Mouse (Mus musculus) MEL (cell line): ENCODE results near the gene Sox30. TPM values are rescaled to one million over a fixed set of nuclear protein-coding genes. Genes with fewer than 3 reads are reported as not detected.

Experiments
- DNase-seq: peaks from one replicate; pipeline ENCODE4 v3.0.0; 2011; ENCODE audit warnings: low read depth, low spot score
- H3K27ac ChIP-seq: 2 replicates; pipeline ENCODE4 v1.5.1; 2012; ENCODE audit warnings: low read depth, mild to moderate bottlenecking, control low read depth, low read length, moderate library complexity; ENCODE audit not compliant: control insufficient read depth
- H3K27me3 ChIP-seq, 2 experiments: fragments of 150-350 bp in 1 of 2; sonication (generic) in 1 of 2; 2 replicates each; pipeline ENCODE4 v1.6.1; 2012; ENCODE audit warnings: low read length in 2 of 2, mild to moderate bottlenecking in 2 of 2, improper control_type of control experiment in 1 of 2, moderate library complexity in 1 of 2; ENCODE audit not compliant: insufficient read depth in 2 of 2, control insufficient read depth in 1 of 2
- H3K36me3 ChIP-seq, 2 experiments: 2 replicates each; pipeline ENCODE4 v1.6.1; 2012 to 2014; ENCODE audit warnings: low read length in 2 of 2, improper control_type of control experiment in 1 of 2, inconsistent platforms in 1 of 2, mild to moderate bottlenecking in 1 of 2; ENCODE audit not compliant: insufficient read depth in 2 of 2, control insufficient read depth in 1 of 2
- H3K4me1 ChIP-seq, 2 experiments: fragments of 150-350 bp in 1 of 2; sonication (generic) in 1 of 2; 2 replicates each; pipeline ENCODE4 v1.6.1; 2012; ENCODE audit warnings: low read length in 2 of 2, improper control_type of control experiment in 1 of 2, mild to moderate bottlenecking in 1 of 2; ENCODE audit not compliant: insufficient read depth in 2 of 2, control insufficient read depth in 1 of 2
- H3K4me3 ChIP-seq, 2 experiments: fragments of 150-350 bp in 1 of 2; sonication (generic) in 1 of 2; 2 replicates each; pipeline ENCODE4 v1.5.1; 2012; ENCODE audit warnings: low read depth in 2 of 2, low read length in 2 of 2, mild to moderate bottlenecking in 2 of 2, moderate library complexity in 2 of 2, control low read depth in 1 of 2, improper control_type of control experiment in 1 of 2; ENCODE audit not compliant: control insufficient read depth in 1 of 2, insufficient read depth in 1 of 2
- H3K79me2 ChIP-seq: 2 replicates; pipeline ENCODE4 v1.6.1; 2012; ENCODE audit warnings: mild to moderate bottlenecking, low read length, moderate library complexity; ENCODE audit not compliant: control insufficient read depth, poor library complexity, insufficient read depth
- H3K9ac ChIP-seq: 2 replicates; pipeline ENCODE4 v1.6.1; 2012; ENCODE audit warnings: low read depth, mild to moderate bottlenecking, control low read depth, low read length, moderate library complexity; ENCODE audit not compliant: control insufficient read depth, poor library complexity, severe bottlenecking
- H3K9me3 ChIP-seq: fragments of 150-350 bp; sonication (generic); replicated peaks from 2 replicates; pipeline ENCODE4 v1.6.1; 2012; ENCODE audit warnings: mild to moderate bottlenecking, low read length, improper control_type of control experiment, moderate library complexity; ENCODE audit not compliant: insufficient read depth
- BHLHE40 ChIP-seq: IDR thresholded peaks from 2 replicates; pipeline ENCODE4 v1.6.1; 2012; ENCODE audit warnings: low read depth, mild to moderate bottlenecking, inconsistent platforms, low read length, improper control_type of control experiment, borderline replicate concordance
- CHD1 ChIP-seq: IDR thresholded peaks from 2 replicates; pipeline ENCODE4 v1.6.1; 2012; ENCODE audit warnings: low read depth, mild to moderate bottlenecking, inconsistent platforms, low read length, improper control_type of control experiment
- CTCF ChIP-seq, 3 experiments: IDR thresholded peaks in 2 of 3; conservative IDR thresholded peaks in 1 of 3; 2 replicates each; pipeline ENCODE4 v1.5.1; 2011 to 2012; ENCODE audit warnings: low read length in 3 of 3, low read depth in 2 of 3, mild to moderate bottlenecking in 2 of 3, improper control_type of control experiment in 1 of 3, inconsistent platforms in 1 of 3, mixed read lengths in 1 of 3, moderate library complexity in 1 of 3; ENCODE audit not compliant: control insufficient read depth in 1 of 3, insufficient read depth in 1 of 3, poor library complexity in 1 of 3, severe bottlenecking in 1 of 3
- ELF1 ChIP-seq: IDR thresholded peaks from 2 replicates; pipeline ENCODE4 v1.6.1; 2014; ENCODE audit warnings: low read depth, mild to moderate bottlenecking, inconsistent platforms, low read length, improper control_type of control experiment, moderate library complexity
- GABPA ChIP-seq: IDR thresholded peaks from 2 replicates; pipeline ENCODE4 v1.6.1; 2012; ENCODE audit warnings: low read depth, mild to moderate bottlenecking, inconsistent platforms, low read length, improper control_type of control experiment, moderate library complexity
- GATA1 ChIP-seq: IDR thresholded peaks from 2 replicates; pipeline ENCODE4 v1.6.1; 2011; ENCODE audit warnings: low read depth, low read length, improper control_type of control experiment
- HCFC1 ChIP-seq: IDR thresholded peaks from 2 replicates; pipeline ENCODE4 v1.6.1; 2012; ENCODE audit warnings: low read depth, mild to moderate bottlenecking, inconsistent platforms, low read length, improper control_type of control experiment, moderate library complexity
- JUND ChIP-seq: IDR thresholded peaks from 2 replicates; pipeline ENCODE4 v1.6.1; 2011; ENCODE audit warnings: low read depth, mild to moderate bottlenecking, improper control_type of control experiment, low read length
- KAT2A ChIP-seq: conservative IDR thresholded peaks from 2 replicates; pipeline ENCODE4 v1.6.1; 2012; ENCODE audit warnings: low read depth, low read length, improper control_type of control experiment, inconsistent platforms
- MEF2A ChIP-seq: IDR thresholded peaks from 2 replicates; pipeline ENCODE4 v1.6.1; 2014; ENCODE audit warnings: low read depth, mild to moderate bottlenecking, inconsistent platforms, low read length, improper control_type of control experiment; ENCODE audit not compliant: poor library complexity, insufficient replicate concordance, severe bottlenecking; ENCODE audit errors: extremely low read depth
- MXI1 ChIP-seq: IDR thresholded peaks from 2 replicates; pipeline ENCODE4 v1.6.1; 2011; ENCODE audit warnings: mild to moderate bottlenecking, low read depth, low read length, improper control_type of control experiment
- MYC ChIP-seq: IDR thresholded peaks from 2 replicates; pipeline ENCODE4 v1.6.1; 2011; ENCODE audit warnings: low read depth, mild to moderate bottlenecking, low read length, improper control_type of control experiment, moderate library complexity
- NELFE ChIP-seq: IDR thresholded peaks from 2 replicates; pipeline ENCODE4 v1.6.1; 2011; ENCODE audit warnings: low read depth, low read length, improper control_type of control experiment
- POLR2AphosphoS2 ChIP-seq: IDR thresholded peaks from 2 replicates; pipeline ENCODE4 v1.6.1; 2011; ENCODE audit warnings: low read length, improper control_type of control experiment
- RAD21 ChIP-seq: IDR thresholded peaks from 2 replicates; pipeline ENCODE4 v1.6.1; 2011; ENCODE audit warnings: mild to moderate bottlenecking, low read depth, low read length, improper control_type of control experiment
- RCOR1 ChIP-seq: IDR thresholded peaks from 2 replicates; pipeline ENCODE4 v1.6.1; 2012; ENCODE audit warnings: low read depth, mild to moderate bottlenecking, inconsistent platforms, low read length, improper control_type of control experiment
- SMC3 ChIP-seq: IDR thresholded peaks from 2 replicates; pipeline ENCODE4 v1.6.1; 2011; ENCODE audit warnings: low read depth, low read length, improper control_type of control experiment
- TAL1 ChIP-seq: IDR thresholded peaks from 2 replicates; pipeline ENCODE4 v1.6.1; 2012; ENCODE audit warnings: mild to moderate bottlenecking, inconsistent platforms, low read length, moderate library complexity, mixed read lengths
- USF1 ChIP-seq: IDR thresholded peaks from 2 replicates; pipeline ENCODE4 v1.6.1; 2014; ENCODE audit warnings: low read depth, mild to moderate bottlenecking, inconsistent platforms, low read length, improper control_type of control experiment, moderate library complexity
- ZC3H11A ChIP-seq: IDR thresholded peaks from 2 replicates; pipeline ENCODE4 v1.6.1; 2012; ENCODE audit warnings: low read depth, mild to moderate bottlenecking, inconsistent platforms, low read length, improper control_type of control experiment
- ZKSCAN1 ChIP-seq: IDR thresholded peaks from 2 replicates; pipeline ENCODE4 v1.6.1; 2012; ENCODE audit warnings: low read depth, mild to moderate bottlenecking, inconsistent platforms, low read length, improper control_type of control experiment, moderate library complexity
- ZNF384 ChIP-seq: IDR thresholded peaks from 2 replicates; pipeline ENCODE4 v1.6.1; 2012; ENCODE audit warnings: low read depth, mild to moderate bottlenecking, inconsistent platforms, low read length, improper control_type of control experiment
- polyA plus RNA-seq, 2 experiments: library from polyadenylated mRNA; stranded (reverse) in 1 of 2; unstranded in 1 of 2; fragments of >175 nt in 1 of 2; fragments of >200 nt in 1 of 2; gene quantifications; 2 replicates each; pipeline versions ENCODE4 v1.2.1 to v1.2.4; 2012; ENCODE audit warnings: low replicate concordance in 2 of 2, low read depth in 1 of 2; ENCODE audit not compliant: insufficient read length in 2 of 2, insufficient read depth in 1 of 2, missing spikeins in 1 of 2
- total RNA-seq: library from RNA; depleted of rRNA; stranded (reverse); fragments of 300-350 nt; gene quantifications from 2 replicates; pipeline ENCODE4 v1.2.3, GENCODE M21; 2012

Sox30 gene
- total and polyA plus RNA-seq, 3 experiments, result not detected

DNA sequence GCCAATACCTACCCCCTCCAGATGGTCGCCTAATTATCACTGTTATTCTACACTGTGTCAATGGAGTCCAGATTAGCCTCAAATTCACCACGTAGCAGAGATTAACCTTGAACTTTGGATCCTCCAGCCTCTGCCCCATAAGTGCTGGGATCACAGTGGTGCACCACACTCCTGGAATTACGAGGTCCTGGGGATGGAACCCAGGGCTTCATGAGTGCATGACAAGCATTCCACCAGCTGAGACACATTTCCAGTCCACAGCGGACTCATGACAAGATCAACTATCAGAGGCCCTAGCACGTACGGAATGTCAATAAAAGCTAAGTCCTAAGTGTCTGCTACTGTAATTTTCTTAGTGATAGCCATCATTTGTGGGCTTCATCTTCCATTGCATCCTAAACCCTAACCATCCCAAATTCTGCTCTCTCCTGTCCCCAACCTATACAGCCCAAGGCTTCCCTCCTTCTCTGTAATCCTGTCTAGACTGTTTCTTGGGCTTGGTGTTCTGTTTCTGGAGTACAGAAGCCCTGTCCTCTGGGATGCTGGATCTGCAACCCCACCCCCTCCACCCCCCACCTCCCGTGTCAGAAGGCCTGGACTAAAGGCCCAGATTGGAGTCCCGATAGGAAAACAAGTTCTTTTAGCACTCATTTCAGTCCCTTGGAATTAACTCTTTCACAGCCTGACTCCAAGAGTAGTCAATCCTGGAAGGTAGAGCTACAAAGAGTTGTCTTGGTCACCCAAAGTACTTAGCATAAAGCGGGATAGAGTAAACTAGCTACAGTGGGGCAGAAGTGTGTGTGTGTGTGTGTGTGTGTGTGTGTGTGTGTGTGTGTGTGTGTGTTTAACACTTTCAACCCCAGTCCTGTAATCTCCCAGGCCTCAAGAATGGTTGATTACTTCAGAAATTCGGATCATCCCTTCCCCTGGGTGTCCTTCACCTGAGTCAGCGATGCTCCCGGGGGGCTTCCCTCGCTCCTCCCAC, 75.1 kb downstream of the Sox30 start:
- no peak overlapping the region for H3K27ac ChIP-seq
- H3K9ac ChIP-seq, result no peak overlapping the region
- H3K4me3 ChIP-seq, result no peak overlapping the region
- no peak for DNase-seq
- no peak for TF ChIP-seq TAL1
- no peak for TF ChIP-seq ZKSCAN1
- no peak for TF ChIP-seq RAD21
- no peaks in the 10 kb centered on the region for H3K79me2 ChIP-seq
- H3K27me3 ChIP-seq, result no peaks in the 10 kb centered on the region
- H3K9me3 ChIP-seq, result no peaks in the 10 kb centered on the region
- H3K4me1 ChIP-seq, result no peaks in the 10 kb centered on the region
- no peaks in the 10 kb centered on the region for H3K36me3 ChIP-seq

DNA sequence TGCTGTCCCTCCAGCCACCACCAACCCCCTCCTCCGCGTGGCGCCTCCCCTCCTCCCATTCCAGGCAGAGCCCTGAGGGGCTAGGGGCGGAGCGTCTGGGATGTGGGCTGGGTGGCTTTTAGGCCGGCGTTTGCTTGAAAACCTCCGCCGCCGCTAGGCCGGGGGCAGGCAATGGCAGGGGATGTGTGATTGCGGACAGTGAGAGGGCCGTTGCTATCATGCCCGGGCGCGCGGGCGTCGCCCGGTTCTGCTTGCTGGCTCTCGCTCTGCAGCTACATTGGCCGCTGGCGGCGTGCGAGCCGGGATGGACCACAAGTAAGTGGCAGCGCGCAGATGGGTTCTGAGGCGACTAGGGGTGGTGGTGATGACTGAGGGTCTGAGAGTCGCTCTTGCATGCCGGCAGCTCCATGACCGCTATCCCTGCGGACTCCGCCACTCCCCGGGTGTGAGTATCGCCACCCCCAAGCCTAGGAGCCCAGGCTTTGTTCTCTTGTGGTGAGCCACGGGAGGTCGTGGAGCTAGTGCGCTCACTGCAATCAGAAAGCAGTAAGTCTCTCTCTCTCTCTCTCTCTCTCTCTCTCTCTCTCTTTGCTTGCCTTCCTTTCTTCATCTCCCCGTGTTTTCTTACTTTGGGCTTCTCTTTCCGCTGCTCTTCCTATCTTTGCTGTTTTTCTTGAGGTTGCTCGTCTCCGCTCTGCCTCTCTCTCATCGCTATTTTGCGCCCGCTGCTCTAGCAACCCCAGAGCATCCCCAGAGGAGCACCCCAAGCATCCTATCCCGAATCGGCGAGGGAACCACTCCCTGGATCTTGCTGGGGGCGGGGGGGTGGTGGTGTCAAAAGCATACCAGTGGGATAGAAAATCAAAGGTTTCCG, 76.0 kb downstream of the Sox30 start, which contains the start of gene Adam19:
TSS of gene Adam19 (plus strand) at position 97 of the 874 bp plus-strand sequence.
- Histone ChIP-seq H3K9me3 (no peaks in the 10 kb centered on the region), H3K27ac (no peak within 1 kb of the TSS), H3K79me2 (no peaks in the 10 kb centered on the region), H3K9ac (no peak within 1 kb of the TSS), H3K27me3 (no peaks in the 10 kb centered on the region), H3K4me3 (no peak within 1 kb of the TSS), H3K4me1 (no peaks in the 10 kb centered on the region), H3K36me3 (no peaks in the 10 kb centered on the region)
- no peak for DNase-seq
- TF ChIP-seq MYC (no peak), JUND (no peak), TAL1 (no peak), MXI1 (no peak), SMC3 (no peak), ZNF384 (no peak)

GRCm38 (mm10) chr11:46056770-46057411, 76.8 kb downstream of the Sox30 start:
- Histone ChIP-seq H3K4me1 (0 out of 4 replicates have a peak, but pooled peaks cover 0 to 3% of the 10 kb centered on the region in 2 experiments), H3K27me3 (no peaks in the 10 kb centered on the region), H3K79me2 (no peaks in the 10 kb centered on the region), H3K36me3 (peaks cover 0 to under 1% of the 10 kb centered on the region in 2 experiments; a peak in 1 of 4 replicates), H3K9ac (no peak overlapping the region), H3K27ac (no peak overlapping the region), H3K4me3 (no peak overlapping the region), H3K9me3 (no peaks in the 10 kb centered on the region)
- no peak for DNase-seq
- TF ChIP-seq USF1, result no peak
- no peak for TF ChIP-seq BHLHE40
- no peak for TF ChIP-seq NELFE
- TF ChIP-seq GATA1, result no peak
- TF ChIP-seq POLR2AphosphoS2, result no peak
- TF ChIP-seq ELF1, result no peak
- TF ChIP-seq CTCF (IDR thresholded peaks at IDR 0.05 in 2 of 3, conservative IDR thresholded peaks at IDR 0.05 in 1 of 3; ENCODE audit: control insufficient read depth in 1 of 3, insufficient read depth in 1 of 3, low read depth in 2 of 3, low read length in 3 of 3, poor library complexity in 1 of 3, severe bottlenecking in 1 of 3), result no peak
- no peak for TF ChIP-seq ZC3H11A
- TF ChIP-seq CHD1, result no peak
- no peak for TF ChIP-seq GABPA
- no peak for TF ChIP-seq RCOR1
- TF ChIP-seq HCFC1, result no peak
- no peak for TF ChIP-seq KAT2A
- TF ChIP-seq MEF2A, result no peak
